Mouse (Mus musculus) lung, adult 10 weeks (tissue): ENCODE data around the gene Prl3c1. TPM values are rescaled to one million over a fixed set of nuclear protein-coding genes. Genes with fewer than 3 reads are reported as not detected.

ENCODE experiments used
- polyA plus RNA-seq: library from polyadenylated mRNA; stranded (reverse); fragments of 350-450 nt; fragmentation: Illumina TruSeq; extraction: RNeasy Lipid Tissue Mini Kit (QIAGEN cat#74804); gene quantifications from one replicate; pipeline ENCODE4 v1.2.3, GENCODE M21; 2014; ENCODE audit warnings: low read depth, low replicate concordance; ENCODE audit not compliant: insufficient read depth

Prl3c1 gene
- polyA plus RNA-seq, result not detected

DNA sequence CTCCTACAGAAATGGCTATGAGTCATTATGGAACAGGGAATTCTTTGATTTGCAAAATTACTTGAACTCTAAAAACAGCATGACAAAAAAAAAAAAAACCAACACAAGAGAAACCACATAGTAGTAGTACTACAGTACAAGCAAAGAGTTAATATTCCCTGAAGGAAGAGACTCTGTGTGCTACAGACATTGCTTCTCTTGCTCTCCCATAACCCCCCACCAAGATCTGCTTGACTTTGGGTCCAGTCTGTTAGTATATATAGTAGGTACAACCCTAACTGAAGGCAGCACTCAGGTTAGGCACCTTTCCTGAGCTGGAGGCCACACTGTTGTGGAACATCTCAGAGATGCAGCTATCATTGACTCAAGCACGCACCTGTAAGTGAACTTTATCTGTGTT lies at the start of gene Prl3c1:
Prl3c1 (plus strand) TSS at position 301 of the 400 bp plus-strand sequence.

DNA sequence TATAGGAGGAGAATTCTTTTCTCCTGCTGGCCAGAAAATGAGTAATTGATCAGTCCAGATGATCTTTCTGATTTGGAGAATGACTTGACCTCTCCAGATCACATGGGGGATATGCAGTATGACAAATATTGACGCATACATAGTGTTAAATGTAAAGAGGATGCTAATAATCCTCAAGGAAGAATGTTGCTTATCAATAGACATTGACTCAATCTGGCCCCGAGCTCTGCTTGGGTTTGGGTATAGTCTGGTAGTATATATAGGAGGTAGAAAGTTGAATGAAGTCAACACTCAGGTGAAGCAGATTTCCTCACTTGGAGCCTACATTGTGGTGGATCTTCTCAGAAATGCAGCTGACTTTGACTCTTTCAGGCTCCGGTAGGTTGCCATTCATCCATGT lies 40.0 kb upstream of the Prl3c1 start, which contains the start of gene Prl3d3:
Prl3d3 (plus strand) TSS at position 301 of the 400 bp plus-strand sequence.

DNA sequence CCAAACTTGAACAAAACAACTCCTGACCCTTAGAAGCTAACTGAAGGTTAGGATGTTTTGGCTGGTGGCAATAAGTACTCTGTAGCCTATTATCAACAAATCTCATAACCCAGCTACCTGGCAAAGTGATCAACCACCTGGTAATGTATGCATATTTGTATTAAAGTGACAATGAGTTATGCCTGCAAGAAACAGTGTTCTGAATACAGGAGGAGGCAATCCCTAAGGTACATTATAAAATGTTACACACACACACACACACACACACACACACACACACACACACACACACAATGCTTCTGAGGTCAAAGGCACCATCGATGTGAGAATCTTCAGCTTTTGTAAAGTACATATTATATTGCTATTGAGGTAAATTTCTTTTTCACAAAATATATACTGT lies 45.1 kb downstream of the Prl3c1 start, which contains the start of gene Prl3b1:
Prl3b1 (plus strand) TSS at position 301 of the 400 bp plus-strand sequence.

Other genes starting within 250 kb of the Prl3c1 start
- not detected for gene Prl, start 139.1 kb upstream of the Prl3c1 start, polyA plus RNA-seq
- gene Prl3d1, start 102.5 kb upstream of the Prl3c1 start, polyA plus RNA-seq, result not detected
- gene Prl3d2, start 75.0 kb upstream of the Prl3c1 start, polyA plus RNA-seq, result not detected
- gene Prl3d3, start 39.9 kb upstream of the Prl3c1 start, polyA plus RNA-seq, result not detected
- gene Prl3b1, start 45.2 kb downstream of the Prl3c1 start, polyA plus RNA-seq, result not detected
- not detected for gene Prl3a1, start 62.8 kb downstream of the Prl3c1 start, polyA plus RNA-seq
- not detected for gene Prl6a1, start 116.0 kb downstream of the Prl3c1 start, polyA plus RNA-seq
- not detected for gene Prl8a2, start 149.0 kb downstream of the Prl3c1 start, polyA plus RNA-seq
- not detected for gene Prl2b1, start 194.2 kb downstream of the Prl3c1 start, polyA plus RNA-seq
- gene Prl8a6, start 242.0 kb downstream of the Prl3c1 start, polyA plus RNA-seq, result not detected